Mouse (Mus musculus) embryonic facial prominence, embryonic 14.5 days (tissue): ENCODE data around the gene Lars2. TPM values are rescaled to one million over a fixed set of nuclear protein-coding genes. Genes with fewer than 3 reads are reported as not detected.
"Not testable (repeated sequence)": the region's sequence is repeated elsewhere in the genome, so short reads cannot be mapped to it uniquely, and the experiment has no call there.

Experiments used
- ATAC-seq: fragments of 200-750 bp; cut with Nextera tagmentation; 2 replicates; pipeline ENCODE4 v1.8.0; 2017; ENCODE audit warnings: low read depth, moderate number of reproducible peaks, moderate TSS enrichment
- DNase-seq: peaks from one replicate; pipeline ENCODE4 v3.0.0-alpha.2; 2015; ENCODE audit warnings: low spot score
- H3K27ac ChIP-seq: fragments of 300-500 bp; sonication (generic); replicated peaks from 2 replicates; pipeline ENCODE4 v1.5.1; 2014; ENCODE audit warnings: low read depth, mild to moderate bottlenecking, low read length, moderate library complexity
- H3K27me3 ChIP-seq: fragments of 300-500 bp; sonication (generic); replicated peaks from 2 replicates; pipeline ENCODE4 v1.6.1; 2014; ENCODE audit warnings: low read length; ENCODE audit not compliant: control insufficient read depth, insufficient read depth
- H3K36me3 ChIP-seq: fragments of 300-500 bp; sonication (generic); 2 replicates; pipeline ENCODE4 v1.6.1; 2014; ENCODE audit warnings: low read length, mixed read lengths; ENCODE audit not compliant: control insufficient read depth, insufficient read depth
- H3K4me1 ChIP-seq: fragments of 300-500 bp; sonication (generic); 2 replicates; pipeline ENCODE4 v1.6.1; 2014; ENCODE audit warnings: antibody characterized with exemption, low read length; ENCODE audit not compliant: control insufficient read depth, insufficient read depth
- H3K4me2 ChIP-seq: fragments of 300-500 bp; sonication (generic); 2 replicates; pipeline ENCODE4 v1.6.1; 2014; ENCODE audit warnings: low read depth, mild to moderate bottlenecking, low read length, moderate library complexity, mixed read lengths
- H3K4me3 ChIP-seq: fragments of 300-500 bp; sonication (generic); 2 replicates; pipeline ENCODE4 v1.5.1; 2014; ENCODE audit warnings: low read depth, mild to moderate bottlenecking, low read length
- H3K9ac ChIP-seq: fragments of 300-500 bp; sonication (generic); 2 replicates; pipeline ENCODE4 v1.6.1; 2014; ENCODE audit warnings: low read depth, mild to moderate bottlenecking, low read length, moderate library complexity, mixed read lengths
- H3K9me3 ChIP-seq: fragments of 300-500 bp; sonication (generic); 2 replicates; pipeline ENCODE4 v1.6.1; 2016; ENCODE audit warnings: low read length; ENCODE audit not compliant: control insufficient read depth
- WGBS: fragments of 180-500 bp; shearing (Covaris S2); extraction: QIAGEN DNeasy Blood & Tissue Kit; methylation state at CpG from one replicate; pipeline ENCODE4 v1.1.7; 2014; 5-methylcytosine and 5-hydroxymethylcytosine counted together
- polyA plus RNA-seq: library from polyadenylated mRNA; unstranded; fragments of >200 nt; fragmentation: Nextera tagmentation; extraction: Ambion mirVana; gene quantifications from 2 replicates; pipeline ENCODE4 v1.2.1, GENCODE M21; 2014

Lars2 gene
- polyA plus RNA-seq, 1 experiment from 2014 or later, result 1,840 TPM

- 85% methylated on average over 5 of the region's 5 CpGs for WGBS
- H3K4me3 ChIP-seq, result no peak overlapping the region
- H3K27me3 ChIP-seq, result no peaks in the 10 kb centered on the region
- H3K9ac ChIP-seq, result no peak overlapping the region
- DNase-seq, result no peak
- H3K36me3 ChIP-seq, result peaks cover 11% of the 10 kb centered on the region; the same call in 1 of the 2 replicates
- H3K4me2 ChIP-seq, result no peak overlapping the region
- no peaks in the 10 kb centered on the region for H3K9me3 ChIP-seq
- no peaks in the 10 kb centered on the region for H3K4me1 ChIP-seq
- H3K27ac ChIP-seq, result no peak overlapping the region
- ATAC-seq, result no peak
These were observed 18.8 kb downstream of the Lars2 start for GRCm38 (mm10) chr9:123385352-123386198.

DNA sequence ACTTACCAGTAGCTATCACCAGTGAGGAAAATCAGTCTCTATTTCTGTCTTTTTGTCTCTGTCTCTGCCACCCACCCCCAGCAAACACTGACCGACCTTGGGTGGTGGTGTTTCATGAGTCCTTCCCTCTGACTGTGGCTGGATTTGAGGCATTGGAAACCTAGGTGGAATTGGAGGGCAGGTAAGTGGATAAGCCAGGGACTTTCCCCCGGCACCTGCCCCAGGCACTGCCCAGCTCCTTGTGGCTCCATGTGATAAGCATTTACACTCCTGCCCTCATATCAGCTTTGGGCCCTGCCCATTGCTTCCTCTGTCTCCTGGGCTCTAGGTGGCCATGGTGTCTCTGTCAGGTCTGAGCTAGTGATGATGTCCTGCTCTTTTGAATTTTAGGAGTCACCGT lies 19.6 kb downstream of the Lars2 start:
- Histone ChIP-seq H3K27ac (no peak overlapping the region), H3K4me1 (peaks cover 1% of the 10 kb centered on the region; the same call in 1 of the 2 replicates), H3K9ac (no peak overlapping the region), H3K4me2 (no peak overlapping the region), H3K9me3 (no peaks in the 10 kb centered on the region), H3K36me3 (peaks cover 8% of the 10 kb centered on the region; the same call in 1 of the 2 replicates), H3K4me3 (no peak overlapping the region), H3K27me3 (no peaks in the 10 kb centered on the region)
- 94% methylated on average over 3 of the region's 3 CpGs for WGBS
- no peak for ATAC-seq
- no peak for DNase-seq

- ATAC-seq, H3K36me3 ChIP-seq, H3K4me2 ChIP-seq, H3K9ac ChIP-seq, H3K27ac ChIP-seq, DNase-seq, H3K27me3 ChIP-seq, H3K9me3 ChIP-seq, H3K4me3 ChIP-seq, H3K4me1 ChIP-seq: not testable (repeated sequence)
- 97% methylated on average over 10 of the region's 21 CpGs for WGBS
These were observed 21.6 kb downstream of the Lars2 start for GRCm38 (mm10) chr9:123388087-123389007.

- Histone ChIP-seq H3K27ac (peak overlapping the region; percentile 55; the same call in 1 of the 2 replicates), H3K9me3 (no peaks in the 10 kb centered on the region), H3K4me1 (peaks cover 6% of the 10 kb centered on the region; the same call in 1 of the 2 replicates), H3K9ac (no peak overlapping the region), H3K4me2 (no peak overlapping the region), H3K36me3 (no peaks in the 10 kb centered on the region; the same call in 1 of the 2 replicates), H3K4me3 (no peak overlapping the region), H3K27me3 (no peaks in the 10 kb centered on the region)
- DNase-seq (peak; percentile 24), ATAC-seq (no peak)
- WGBS, result 66% methylated on average over 5 of the region's 5 CpGs
These were observed 24.6 kb downstream of the Lars2 start for GRCm38 (mm10) chr9:123391140-123391849.

GRCm38 (mm10) chr9:123394856-123395255 lies 28.1 kb downstream of the Lars2 start:
- H3K4me3 ChIP-seq, result no peak overlapping the region
- no peak overlapping the region for H3K4me2 ChIP-seq
- no peak for DNase-seq
- peaks cover 6% of the 10 kb centered on the region; the same call in 1 of the 2 replicates for H3K4me1 ChIP-seq
- H3K36me3 ChIP-seq, result no peaks in the 10 kb centered on the region; the same call in 1 of the 2 replicates
- no peak overlapping the region for H3K27ac ChIP-seq
- no peaks in the 10 kb centered on the region for H3K27me3 ChIP-seq
- no peak overlapping the region for H3K9ac ChIP-seq
- WGBS, result 72% methylated on average over 6 of the region's 6 CpGs
- ATAC-seq, result no peak
- H3K9me3 ChIP-seq, result no peaks in the 10 kb centered on the region

GRCm38 (mm10) chr9:123397701-123398100 lies 31.0 kb downstream of the Lars2 start:
- DNase-seq, result no peak
- WGBS, result 65% methylated on average over 6 of the region's 6 CpGs
- ATAC-seq, result no peak
- H3K4me2 ChIP-seq, result no peak overlapping the region
- H3K27me3 ChIP-seq, result no peaks in the 10 kb centered on the region
- H3K9ac ChIP-seq, result no peak overlapping the region
- no peak overlapping the region for H3K27ac ChIP-seq
- H3K4me1 ChIP-seq, result no peaks in the 10 kb centered on the region
- H3K4me3 ChIP-seq, result no peak overlapping the region
- no peaks in the 10 kb centered on the region for H3K36me3 ChIP-seq
- no peaks in the 10 kb centered on the region for H3K9me3 ChIP-seq

DNA sequence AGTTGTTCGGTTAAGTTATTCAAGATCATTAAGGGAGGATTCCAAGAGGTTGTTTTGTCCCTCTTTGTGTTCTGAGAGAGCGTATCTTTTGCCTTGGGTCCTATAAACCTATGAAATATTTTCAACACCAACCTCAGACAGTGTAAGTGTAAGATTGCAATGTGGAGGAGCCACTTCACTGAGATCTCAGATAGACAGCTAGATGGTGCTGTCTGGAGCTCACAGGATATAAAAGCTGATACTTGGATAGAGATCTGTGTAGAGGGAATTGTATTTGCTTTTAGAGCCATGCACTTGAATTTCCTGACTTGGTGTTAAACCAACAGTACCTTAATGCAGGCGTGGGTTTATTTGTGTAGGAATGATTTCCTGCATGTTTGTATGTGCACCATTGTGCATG lies 35.5 kb downstream of the Lars2 start:
- DNase-seq, result no peak
- no peaks in the 10 kb centered on the region for H3K36me3 ChIP-seq
- H3K4me2 ChIP-seq, result no peak overlapping the region
- no peaks in the 10 kb centered on the region for H3K9me3 ChIP-seq
- H3K27me3 ChIP-seq, result no peaks in the 10 kb centered on the region
- H3K27ac ChIP-seq, result no peak overlapping the region
- no peak overlapping the region for H3K9ac ChIP-seq
- no peaks in the 10 kb centered on the region for H3K4me1 ChIP-seq
- ATAC-seq, result no peak
- no peak overlapping the region for H3K4me3 ChIP-seq
- WGBS, result 87% methylated on average over 3 of the region's 3 CpGs

DNA sequence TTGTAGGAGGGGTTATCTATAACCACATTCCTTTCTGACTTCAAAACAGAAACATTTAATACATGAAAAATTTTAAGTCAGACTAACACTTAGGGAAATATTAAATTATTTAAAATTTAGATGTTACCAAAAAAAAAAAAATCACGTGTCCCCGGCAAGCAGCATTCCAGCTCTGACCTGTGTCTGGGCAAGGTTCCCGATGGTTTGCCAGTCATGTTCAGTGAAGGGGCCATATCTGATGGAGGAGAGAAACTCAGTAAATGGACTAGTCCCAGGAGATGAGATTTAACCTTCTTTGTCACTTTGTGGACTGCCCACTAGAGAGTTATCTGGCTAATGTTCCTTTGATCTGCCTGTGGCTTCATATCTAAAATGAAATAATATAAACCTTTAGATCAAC lies 36.3 kb downstream of the Lars2 start:
- no peak for ATAC-seq
- no peak for DNase-seq
- WGBS, result 85% methylated on average over 3 of the region's 3 CpGs
- Histone ChIP-seq H3K36me3 (no peaks in the 10 kb centered on the region), H3K4me2 (no peak overlapping the region), H3K27ac (no peak overlapping the region), H3K9ac (no peak overlapping the region), H3K4me3 (no peak overlapping the region), H3K9me3 (no peaks in the 10 kb centered on the region), H3K27me3 (no peaks in the 10 kb centered on the region), H3K4me1 (no peaks in the 10 kb centered on the region)
